Mouse (Mus musculus) midbrain, embryonic 12.5 days (tissue): ENCODE data around the gene Trmt112. TPM values are rescaled to one million over a fixed set of nuclear protein-coding genes. Genes with fewer than 3 reads are reported as not detected.

Experiments
- ATAC-seq: fragments of 200-750 bp; cut with Nextera tagmentation; 2 replicates; pipeline ENCODE4 v1.8.0; 2017; ENCODE audit warnings: low read depth, moderate TSS enrichment, moderate library complexity; ENCODE audit not compliant: low FRiP score
- H3K27ac ChIP-seq: fragments of 300-500 bp; sonication (generic); replicated peaks from 2 replicates; pipeline ENCODE4 v1.5.1; 2016; ENCODE audit warnings: mild to moderate bottlenecking
- H3K27me3 ChIP-seq: fragments of 300-500 bp; sonication (generic); 2 replicates; pipeline ENCODE4 v1.6.1; 2016; ENCODE audit warnings: mild to moderate bottlenecking
- H3K36me3 ChIP-seq: fragments of 300-500 bp; sonication (generic); 2 replicates; pipeline ENCODE4 v1.6.1; 2016
- H3K4me1 ChIP-seq: fragments of 300-500 bp; sonication (generic); 2 replicates; pipeline ENCODE4 v1.6.1; 2016
- H3K4me2 ChIP-seq: fragments of 300-500 bp; sonication (generic); replicated peaks from 2 replicates; pipeline ENCODE4 v1.6.1; 2016; ENCODE audit warnings: mild to moderate bottlenecking, moderate library complexity
- H3K4me3 ChIP-seq: fragments of 300-500 bp; sonication (generic); 2 replicates; pipeline ENCODE4 v1.5.1; 2016; ENCODE audit warnings: mild to moderate bottlenecking
- H3K9ac ChIP-seq: fragments of 300-500 bp; sonication (generic); replicated peaks from 2 replicates; pipeline ENCODE4 v1.6.1; 2016; ENCODE audit warnings: mild to moderate bottlenecking, moderate library complexity
- H3K9me3 ChIP-seq: fragments of 300-500 bp; sonication (generic); 2 replicates; pipeline ENCODE4 v1.6.1; 2016; ENCODE audit warnings: mild to moderate bottlenecking
- WGBS: fragments of 180-500 bp; shearing (Covaris S2); methylation state at CpG from one replicate; pipeline ENCODE4 v1.1.7; 2016; 5-methylcytosine and 5-hydroxymethylcytosine counted together
- polyA plus RNA-seq: library from polyadenylated mRNA; unstranded; fragments of >200 nt; fragmentation: Nextera tagmentation; extraction: Ambion mirVana; gene quantifications from 2 replicates; pipeline ENCODE4 v1.2.1, GENCODE M21; 2016

The Trmt112 gene
- polyA plus RNA-seq, 1 experiment from 2014 or later: 129 TPM

DNA sequence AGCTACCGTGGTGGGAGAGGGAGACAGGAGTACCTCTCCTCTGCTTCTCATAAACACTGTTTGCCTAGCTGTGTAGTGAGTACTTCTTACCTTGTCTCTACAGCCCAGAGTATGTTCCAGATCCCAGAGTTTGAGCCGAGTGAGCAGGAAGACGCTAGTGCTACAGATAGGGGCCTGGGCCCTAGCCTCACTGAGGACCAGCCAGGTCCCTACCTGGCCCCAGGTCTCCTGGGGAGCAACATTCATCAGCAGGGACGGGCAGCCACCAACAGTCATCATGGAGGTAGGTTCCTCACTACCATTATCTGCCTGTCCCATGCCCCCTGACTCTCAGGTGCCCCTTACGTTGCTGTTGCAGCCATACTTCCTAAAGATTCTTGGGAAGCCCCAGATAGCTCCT lies 33.3 kb downstream of the Trmt112 start:
- Histone ChIP-seq H3K27ac (peak overlapping the region; percentile 94), H3K4me3 (peak overlapping the region; percentile 77), H3K36me3 (0 out of 2 replicates have a peak, but pooled peaks cover 4% of the 10 kb centered on the region), H3K27me3 (peaks cover 9% of the 10 kb centered on the region), H3K4me2 (peak overlapping the region; percentile 98), H3K9me3 (no peaks in the 10 kb centered on the region), H3K9ac (peak overlapping the region; percentile 84), H3K4me1 (peaks cover 32% of the 10 kb centered on the region)
- WGBS: 20% methylated on average over 5 of the region's 5 CpGs
- no peak for ATAC-seq

DNA sequence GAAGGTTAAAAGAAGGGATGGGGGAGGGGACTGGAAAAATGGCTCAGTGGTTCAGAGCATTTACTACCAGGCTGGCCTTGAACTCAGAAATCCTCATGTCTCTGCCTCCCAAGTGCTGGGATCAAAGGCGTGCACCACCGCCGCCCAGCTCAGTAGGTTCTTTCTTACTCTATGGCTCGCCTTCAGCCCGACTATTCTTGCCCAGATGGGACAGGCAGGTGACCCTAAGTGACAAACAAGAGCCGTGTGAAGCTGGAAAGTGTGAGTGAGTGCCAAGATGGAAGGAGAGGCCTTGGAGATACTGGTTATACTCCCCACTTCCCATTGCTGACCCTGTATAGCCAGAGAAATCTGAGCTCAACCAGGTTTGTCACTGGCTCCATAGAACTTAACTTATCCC lies 34.2 kb downstream of the Trmt112 start:
- ATAC-seq: no peak
- 0 out of 2 replicates have a peak, but pooled peaks cover 3% of the 10 kb centered on the region for H3K27me3 ChIP-seq
- H3K4me3 ChIP-seq: no peak overlapping the region
- no peak overlapping the region for H3K9ac ChIP-seq
- WGBS: 93% methylated on average over 6 of the region's 6 CpGs
- H3K4me2 ChIP-seq: no peak overlapping the region
- no peaks in the 10 kb centered on the region for H3K9me3 ChIP-seq
- peaks cover 32% of the 10 kb centered on the region for H3K4me1 ChIP-seq
- H3K36me3 ChIP-seq: 0 out of 2 replicates have a peak, but pooled peaks cover 4% of the 10 kb centered on the region
- H3K27ac ChIP-seq: no peak overlapping the region

- peaks cover 24% of the 10 kb centered on the region for H3K4me1 ChIP-seq
Measured at GRCm38 (mm10) chr19:6947742-6948141, 38.2 kb downstream of the Trmt112 start.

DNA sequence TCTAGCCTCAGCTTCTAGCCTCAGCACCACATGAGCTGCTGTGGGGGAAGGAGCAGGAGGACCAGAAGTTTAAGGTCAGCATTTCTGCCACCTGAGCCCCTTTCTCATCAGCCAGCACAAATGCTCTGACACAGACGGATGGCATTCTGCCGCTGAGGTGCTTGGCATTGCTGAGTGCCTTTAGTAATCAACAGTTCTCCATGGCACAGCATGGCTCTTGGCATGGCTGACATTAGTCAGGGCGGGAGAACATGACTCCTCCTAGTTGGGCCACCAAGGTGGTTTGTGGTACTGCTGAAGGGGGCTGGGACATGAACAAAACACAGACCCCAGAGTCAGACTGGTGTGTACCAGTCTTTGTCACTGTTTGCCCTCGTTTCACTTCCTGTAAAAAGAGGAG lies 38.7 kb downstream of the Trmt112 start:
- Histone ChIP-seq H3K36me3 (0 out of 2 replicates have a peak, but pooled peaks cover 4% of the 10 kb centered on the region), H3K9ac (no peak overlapping the region), H3K4me2 (no peak overlapping the region), H3K4me3 (no peak overlapping the region), H3K27ac (no peak overlapping the region), H3K27me3 (no peaks in the 10 kb centered on the region), H3K9me3 (no peaks in the 10 kb centered on the region), H3K4me1 (peaks cover 24% of the 10 kb centered on the region)
- WGBS: 73% methylated on average over 4 of the region's 4 CpGs
- ATAC-seq: no peak

More at GRCm38 (mm10) chr19:6947742-6948141, 38.2 kb downstream of the Trmt112 start:
- Histone ChIP-seq H3K4me3 (no peak overlapping the region), H3K9ac (no peak overlapping the region), H3K27me3 (no peaks in the 10 kb centered on the region), H3K36me3 (0 out of 2 replicates have a peak, but pooled peaks cover 4% of the 10 kb centered on the region), H3K4me2 (no peak overlapping the region), H3K27ac (no peak overlapping the region), H3K9me3 (no peaks in the 10 kb centered on the region)
- no peak for ATAC-seq
- 66% methylated on average over 4 of the region's 4 CpGs for WGBS

DNA sequence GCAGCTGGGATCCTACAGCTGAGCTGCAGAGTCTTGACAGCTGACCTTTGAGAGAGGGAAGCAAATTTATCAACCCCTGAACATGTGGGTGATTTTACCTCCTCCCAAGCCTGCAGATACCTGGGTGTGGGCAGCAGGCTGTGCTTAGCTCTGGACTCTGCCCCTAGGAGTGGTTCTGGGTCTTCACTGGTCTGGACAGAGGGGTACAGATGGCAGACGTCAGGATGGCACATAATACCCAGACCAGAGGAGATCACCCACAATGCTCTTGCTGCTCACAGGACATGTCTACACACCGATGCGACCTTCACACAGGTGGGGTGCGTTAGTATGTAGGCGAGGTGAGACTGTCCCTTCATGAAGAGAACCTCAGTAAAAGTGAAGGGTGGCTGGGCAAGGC lies 40.0 kb downstream of the Trmt112 start:
- Histone ChIP-seq H3K27me3 (no peaks in the 10 kb centered on the region), H3K9me3 (no peaks in the 10 kb centered on the region), H3K4me1 (peaks cover 23% of the 10 kb centered on the region), H3K27ac (no peak overlapping the region), H3K4me3 (no peak overlapping the region), H3K36me3 (0 out of 2 replicates have a peak, but pooled peaks cover 4% of the 10 kb centered on the region), H3K9ac (no peak overlapping the region; the same call in 1 of the 2 replicates), H3K4me2 (no peak overlapping the region)
- ATAC-seq: no peak
- 91% methylated on average over 5 of the region's 5 CpGs for WGBS

DNA sequence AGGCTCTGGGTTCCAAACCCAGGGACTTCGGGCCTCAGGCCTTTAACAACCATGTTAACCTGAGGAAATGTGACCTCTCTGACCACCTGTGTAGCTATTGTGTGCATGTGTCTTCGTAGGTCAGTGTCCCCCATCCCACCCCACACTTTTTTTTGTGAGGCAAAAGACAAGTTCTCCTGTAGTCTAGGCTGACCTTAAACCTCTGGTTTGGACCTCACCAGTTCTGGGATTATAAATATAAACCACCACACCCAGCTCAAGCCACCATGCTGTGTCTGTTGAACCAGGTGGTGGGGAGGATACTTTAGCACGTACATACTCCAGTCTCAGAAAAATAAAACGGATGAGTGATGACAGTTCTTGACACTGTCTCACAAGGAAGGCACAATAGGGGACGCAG lies 40.5 kb downstream of the Trmt112 start:
- H3K4me2 ChIP-seq: peak overlapping the region; percentile 83
- ATAC-seq: no peak
- peak overlapping the region; percentile 60 for H3K4me3 ChIP-seq
- H3K9me3 ChIP-seq: no peaks in the 10 kb centered on the region
- 0 out of 2 replicates have a peak, but pooled peaks cover 4% of the 10 kb centered on the region for H3K36me3 ChIP-seq
- H3K27me3 ChIP-seq: no peaks in the 10 kb centered on the region
- peak overlapping the region; percentile 98; the same call in 1 of the 2 replicates for H3K27ac ChIP-seq
- peaks cover 23% of the 10 kb centered on the region for H3K4me1 ChIP-seq
- peak overlapping the region; percentile 56 for H3K9ac ChIP-seq
- WGBS: 60% methylated on average over 5 of the region's 5 CpGs

DNA sequence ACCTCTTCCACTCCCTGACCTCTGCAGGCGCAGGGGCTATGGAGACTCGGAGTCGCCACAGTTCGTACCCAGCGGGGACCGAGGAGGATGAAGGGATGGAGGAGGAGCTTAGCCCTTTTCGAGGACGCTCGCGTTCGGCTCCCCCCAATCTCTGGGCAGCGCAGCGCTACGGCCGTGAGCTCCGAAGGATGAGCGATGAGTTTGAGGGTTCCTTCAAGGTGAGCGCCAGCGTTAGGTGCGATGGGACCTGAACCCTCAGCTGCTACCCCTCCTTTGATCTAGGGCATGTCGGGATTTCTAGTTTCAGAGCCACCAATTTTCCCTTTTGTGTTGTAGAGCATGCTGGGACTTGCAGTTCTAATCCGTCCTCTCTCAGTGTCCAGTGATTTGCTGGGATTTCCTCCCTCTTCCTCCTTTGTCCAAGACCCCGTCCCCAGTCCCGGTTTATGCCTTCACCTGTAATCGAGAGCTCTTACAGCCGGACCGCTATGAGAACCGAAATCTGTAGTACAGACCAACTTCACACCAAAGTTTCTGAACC lies 41.2 kb downstream of the Trmt112 start:
- H3K9me3 ChIP-seq: no peaks in the 10 kb centered on the region
- H3K4me1 ChIP-seq: peaks cover 23% of the 10 kb centered on the region
- H3K4me3 ChIP-seq: peak overlapping the region; percentile 60
- H3K27me3 ChIP-seq: no peaks in the 10 kb centered on the region
- peak; percentile 66 for ATAC-seq
- peak overlapping the region; percentile 83 for H3K4me2 ChIP-seq
- peaks cover 9% of the 10 kb centered on the region for H3K36me3 ChIP-seq
- WGBS: under 1% methylated on average over 28 of the region's 28 CpGs
- peak overlapping the region; percentile 56 for H3K9ac ChIP-seq
- H3K27ac ChIP-seq: peak overlapping the region; percentile 98

DNA sequence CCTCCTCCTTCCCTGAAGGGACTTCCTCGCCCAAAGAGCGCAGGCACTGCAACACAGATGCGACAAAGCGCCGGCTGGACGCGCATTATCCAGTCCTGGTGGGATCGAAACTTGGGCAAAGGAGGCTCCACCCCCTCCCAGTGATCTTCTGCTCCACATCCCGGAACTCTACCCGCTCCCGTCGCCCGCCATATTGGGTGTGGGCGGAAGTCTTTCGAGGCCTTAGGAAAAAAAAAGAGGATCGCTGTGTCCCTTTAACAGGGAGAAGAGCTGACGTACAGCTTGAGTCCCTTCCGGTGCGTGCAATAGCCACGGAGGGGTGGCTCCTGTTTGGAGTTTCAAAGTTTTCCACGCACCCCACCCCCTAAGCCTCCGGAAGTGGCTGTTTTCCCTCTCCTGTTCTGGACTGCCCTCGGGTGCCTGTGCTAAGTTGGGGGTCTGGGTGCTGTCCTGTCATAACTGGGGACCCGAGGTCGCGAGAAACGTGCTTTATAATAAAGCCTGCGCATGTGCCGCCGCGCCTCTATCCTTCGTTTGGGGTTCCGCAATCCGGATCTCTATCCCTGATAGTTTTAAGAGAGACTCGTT lies 42.0 kb downstream of the Trmt112 start:
- no peaks in the 10 kb centered on the region for H3K27me3 ChIP-seq
- peak overlapping the region; percentile 98 for H3K27ac ChIP-seq
- peak overlapping the region; percentile 60 for H3K4me3 ChIP-seq
- H3K4me1 ChIP-seq: peaks cover 23% of the 10 kb centered on the region
- no peaks in the 10 kb centered on the region for H3K9me3 ChIP-seq
- H3K4me2 ChIP-seq: peak overlapping the region; percentile 83
- 1% methylated on average over 35 of the region's 35 CpGs for WGBS
- peak; percentile 77 for ATAC-seq
- peaks cover 7% of the 10 kb centered on the region for H3K36me3 ChIP-seq
- peak overlapping the region; percentile 56 for H3K9ac ChIP-seq

DNA sequence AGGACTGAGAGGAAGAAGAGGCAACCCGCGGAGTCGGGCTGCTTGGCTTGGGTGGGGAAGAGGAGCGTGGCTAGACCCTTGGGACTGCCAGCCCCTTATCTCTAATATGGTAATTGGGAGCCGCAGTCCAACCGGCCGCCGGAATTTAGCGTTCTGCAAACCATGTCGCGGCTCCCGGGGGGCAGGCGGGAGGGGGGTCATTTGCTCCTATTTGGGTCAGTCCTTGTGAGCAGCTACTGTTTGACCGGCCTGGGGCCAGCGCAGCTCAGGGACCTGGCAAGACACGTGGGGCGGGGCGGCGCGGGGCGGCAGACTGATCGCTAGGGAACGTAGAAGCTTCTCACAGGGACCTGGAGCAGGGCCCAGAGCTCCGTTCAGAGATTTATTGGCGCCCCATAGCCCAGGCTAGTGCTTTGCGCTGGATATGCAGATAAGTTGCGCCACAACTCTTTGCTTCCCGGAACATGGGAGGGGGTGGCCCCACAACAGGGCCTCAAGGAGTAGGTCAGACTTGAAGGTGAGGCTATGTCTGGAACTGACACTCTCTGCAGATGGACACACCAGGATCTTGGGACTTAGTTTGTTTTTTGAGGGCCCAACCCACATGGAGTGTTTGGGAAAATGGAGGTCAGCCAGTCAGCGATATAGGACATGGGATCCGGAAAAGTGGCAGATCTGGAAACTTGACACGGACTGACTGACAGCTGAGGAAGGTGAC lies 42.7 kb downstream of the Trmt112 start:
- Histone ChIP-seq H3K9ac (peak overlapping the region; percentile 56), H3K4me2 (peak overlapping the region; percentile 83), H3K4me1 (peaks cover 23% of the 10 kb centered on the region), H3K27me3 (no peaks in the 10 kb centered on the region), H3K36me3 (peaks cover 7% of the 10 kb centered on the region), H3K27ac (peak overlapping the region; percentile 98), H3K9me3 (no peaks in the 10 kb centered on the region), H3K4me3 (peak overlapping the region; percentile 60)
- ATAC-seq: peak; percentile 44
- 3% methylated on average over 31 of the region's 31 CpGs for WGBS

DNA sequence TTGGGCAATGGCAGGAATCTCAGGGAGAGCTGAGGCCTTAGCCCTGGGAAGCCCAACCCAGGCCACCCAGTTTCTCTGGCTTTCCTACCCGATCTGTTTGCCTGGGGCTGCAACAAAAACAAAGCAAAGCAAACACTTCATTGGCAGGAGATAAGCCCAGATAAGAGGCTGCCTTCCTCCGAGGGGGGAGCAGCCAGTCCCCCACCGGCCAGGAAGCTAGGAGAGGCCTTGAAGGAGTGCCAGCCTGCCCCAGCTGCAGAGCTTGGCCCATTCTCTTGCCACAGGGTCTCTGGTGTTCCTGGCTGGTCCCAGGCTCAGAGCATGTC lies 43.2 kb downstream of the Trmt112 start:
- Histone ChIP-seq H3K27me3 (no peaks in the 10 kb centered on the region), H3K4me3 (peak overlapping the region; percentile 60), H3K4me1 (peaks cover 23% of the 10 kb centered on the region), H3K4me2 (peak overlapping the region; percentile 83), H3K27ac (peak overlapping the region; percentile 98; the same call in 1 of the 2 replicates), H3K36me3 (peaks cover 7% of the 10 kb centered on the region), H3K9me3 (no peaks in the 10 kb centered on the region), H3K9ac (peak overlapping the region; percentile 56)
- ATAC-seq: no peak
- WGBS: 35% methylated on average over 3 of the region's 3 CpGs

- Histone ChIP-seq H3K4me2 (no peak overlapping the region), H3K36me3 (peaks cover 7% of the 10 kb centered on the region), H3K9me3 (no peaks in the 10 kb centered on the region), H3K27ac (no peak overlapping the region), H3K4me3 (no peak overlapping the region), H3K27me3 (no peaks in the 10 kb centered on the region), H3K4me1 (peaks cover 23% of the 10 kb centered on the region), H3K9ac (no peak overlapping the region)
- ATAC-seq: no peak
- WGBS: 54% methylated on average over 9 of the region's 9 CpGs
Measured at GRCm38 (mm10) chr19:6954046-6954445, 44.5 kb downstream of the Trmt112 start.

DNA sequence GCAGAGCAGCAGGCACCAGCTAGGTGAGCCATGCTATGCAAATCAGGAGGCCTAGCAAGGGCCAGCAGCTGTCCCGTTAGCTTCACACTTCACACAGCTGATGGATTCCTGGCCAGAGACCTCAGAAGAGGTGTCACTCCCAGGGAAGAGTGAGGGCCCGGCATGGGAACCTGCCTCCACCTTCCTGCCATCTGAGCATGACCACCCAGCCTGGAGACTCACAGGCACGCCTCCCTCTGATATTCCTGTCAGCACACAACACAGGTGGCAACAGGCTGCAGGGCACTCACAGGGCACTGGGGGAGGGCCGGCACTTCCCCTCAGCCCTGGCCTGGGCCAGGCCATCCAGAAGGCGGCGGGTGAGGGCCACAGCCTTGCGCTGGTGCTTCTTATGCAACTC lies 45.9 kb downstream of the Trmt112 start:
- Histone ChIP-seq H3K9me3 (no peaks in the 10 kb centered on the region), H3K4me3 (no peak overlapping the region), H3K27ac (no peak overlapping the region), H3K4me1 (peaks cover 14% of the 10 kb centered on the region), H3K27me3 (no peaks in the 10 kb centered on the region), H3K36me3 (peaks cover 15% of the 10 kb centered on the region), H3K9ac (no peak overlapping the region), H3K4me2 (no peak overlapping the region)
- no peak for ATAC-seq
- WGBS: 88% methylated on average over 7 of the region's 7 CpGs
